ENCODE assay signal across 8 mouse cellular contexts in genomic region chr17:10318561-10319430, GRCm38 (mm10). TPM values are rescaled to one million over a fixed set of nuclear protein-coding genes. Genes with fewer than 3 reads are reported as not detected.
DNase-seq lines count a peak whose midpoint lies in the region; ATAC-seq lines count a peak whose summit lies in the region.

No protein-coding gene starts in this region.

- no peaks in the 10 kb centered on the region for H3K9me3 ChIP-seq in forebrain, embryonic 16.5 days (ENCODE audit: control insufficient read depth, low read length)

- peak overlapping the region; percentile 61; the same call in 1 of the 2 replicates for H3K4me2 ChIP-seq in forebrain, embryonic 16.5 days (ENCODE audit: low read length)

- peak; percentile 74 for DNase-seq in Muller cell, postnatal 12 days (ENCODE audit: inconsistent ontology term)
- peak; percentile 72 to 79 for DNase-seq in cerebellum, adult 18-20 months
- peak; percentile 69 to 82 for DNase-seq in layer of hippocampus, postnatal 10 days (ENCODE audit: low spot score in 2 of 2)
- peak; percentile 87 for DNase-seq in lung, postnatal 10 days
- DNase-seq in retina, postnatal 1 day, result peak; percentile 84
- peak; percentile 83 for DNase-seq in thymus, postnatal 4 days

- peak; percentile 35 for ATAC-seq in forebrain, embryonic 16.5 days
- peak; percentile 43 to 46; a peak in 3 of 4 replicates for ATAC-seq in hematopoietic stem cell, adult 5-6 weeks (replicated peaks in 1 of 2; ENCODE audit: insufficient read depth in 1 of 2, low FRiP score in 2 of 2, low TSS enrichment in 1 of 2, low read depth in 1 of 2, poor library complexity in 2 of 2, severe bottlenecking in 2 of 2)

- under 1% methylated on average over 61 of the region's 153 CpGs for WGBS in forebrain, embryonic 16.5 days

- H3K4me1 ChIP-seq in forebrain, embryonic 16.5 days (replicated peaks; ENCODE audit: control insufficient read depth, insufficient read depth, low read length), result peaks cover 19% of the 10 kb centered on the region

- H3K36me3 ChIP-seq in forebrain, embryonic 16.5 days (ENCODE audit: control insufficient read depth, insufficient read depth), result no peaks in the 10 kb centered on the region

- H3K27me3 ChIP-seq in forebrain, embryonic 16.5 days (replicated peaks; ENCODE audit: control insufficient read depth, insufficient read depth, low read length), result no peaks in the 10 kb centered on the region

- H3K27ac ChIP-seq in forebrain, embryonic 16.5 days (ENCODE audit: low read length), result peak overlapping the region; percentile 99

- H3K4me3 ChIP-seq in forebrain, embryonic 16.5 days (replicated peaks; ENCODE audit: low read length), result peak overlapping the region; percentile 99

- H3K9ac ChIP-seq in forebrain, embryonic 16.5 days (replicated peaks; ENCODE audit: low read depth, low read length), result peak overlapping the region; percentile 98

RNA-seq across cellular contexts. Expression of gene Qk, which starts 0.9 kb away (rescaled TPM):
- 37.6 and 43.6 TPM in 2 replicates for polyA plus RNA-seq in forebrain, embryonic 16.5 days (2015; fragmentation: Nextera tagmentation; extraction: Ambion mirVana)
- total RNA-seq in hematopoietic stem cell, adult 5-6 weeks (2017), result 70.2 and 80.2 TPM in 2 replicates
- 100 to 1,000 TPM; 376 to 390 TPM for total RNA-seq in layer of hippocampus, postnatal 10 days (2021)

Comparison
In these comparisons a context has a peak if more than half of its experiments do, and no peak if none do; other contexts are left out.
1. Peak in every context shown above with its lines: DNase-seq, ATAC-seq, H3K4me3 ChIP-seq and H3K27ac ChIP-seq.